Mouse (Mus musculus) small intestine, adult 2 months (tissue): Measurements from ENCODE around the gene Tmem176b.

Experiments
- CTCF ChIP-seq: fragments of 200-500 bp; IDR thresholded peaks from 2 replicates; pipeline ENCODE4 v1.5.1; 2012; ENCODE audit warnings: low read depth, mild to moderate bottlenecking, control low read depth, inconsistent platforms, low read length, moderate library complexity, mixed read lengths; ENCODE audit not compliant: insufficient replicate concordance, insufficient read length; ENCODE audit errors: extremely low read depth
- POLR2A ChIP-seq: fragments of 200-500 bp; IDR thresholded peaks from 2 replicates; pipeline ENCODE4 v1.6.1; 2012; ENCODE audit warnings: low read depth, mild to moderate bottlenecking, control low read depth, inconsistent platforms, low read length, moderate library complexity

DNA sequence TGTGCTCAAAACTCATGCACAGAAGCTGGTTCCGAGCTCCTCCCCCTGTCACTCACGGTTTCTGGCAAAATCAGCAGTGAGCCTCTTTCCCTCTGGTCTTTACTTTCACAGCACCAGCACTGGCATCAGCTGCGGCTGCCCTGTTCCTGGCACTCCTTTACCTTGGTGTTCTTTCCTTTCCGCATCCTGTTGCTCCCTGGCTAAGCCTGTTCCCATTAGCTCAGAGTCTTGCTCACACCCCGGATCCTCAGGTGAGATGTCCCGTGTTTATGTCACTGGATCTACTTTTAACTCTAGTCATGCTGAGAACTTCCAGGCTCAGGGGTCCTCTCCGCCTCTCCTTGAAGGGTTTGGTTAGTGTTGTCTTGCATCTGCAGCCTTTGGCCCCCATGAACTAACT lies 3.8 kb downstream of the Tmem176b start:
- TF ChIP-seq CTCF (no peak), POLR2A (no peak)
